Mouse (Mus musculus): ENCODE measurements at regions not wholly inside any gene's neighbourhood (a gene's known extent, or its start where the extent isn't known, plus 50 kb on each side); places are given as distances from the start of the nearest gene placed in this dataset.

GRCm38 (mm10) chr1:15985579-15985978, 107.5 kb downstream of the 4930444P10Rik start:
- Histone ChIP-seq H3K4me1 (ENCODE audit: control insufficient read depth, insufficient read depth, low read length) (no peaks in the 10 kb centered on the region), H3K27ac (no peak overlapping the region), H3K36me3 (ENCODE audit: control insufficient read depth, insufficient read depth, low read length) (no peaks in the 10 kb centered on the region), H3K9ac (ENCODE audit: low read depth, low read length) (no peak overlapping the region), H3K4me3 (no peak overlapping the region), H3K79me2 (replicated peaks; ENCODE audit: control insufficient read depth, insufficient read depth, low read length) (no peaks in the 10 kb centered on the region), H3K27me3 (ENCODE audit: control insufficient read depth, insufficient read depth, low read length) (no peaks in the 10 kb centered on the region)
- no peak for DNase-seq
- 74% methylated on average over 3 of the region's 3 CpGs for WGBS
- no peak for TF ChIP-seq CTCF (IDR thresholded peaks at IDR 0.05)
- no peak for TF ChIP-seq EP300 (IDR thresholded peaks at IDR 0.05; ENCODE audit: insufficient read depth, low read depth, low read length)
- no peak for TF ChIP-seq POLR2A (IDR thresholded peaks at IDR 0.05; ENCODE audit: insufficient read depth, low read depth, low read length)
- intact Hi-C loops (cut with DNase I), result no loop called here

- H3K79me2 ChIP-seq (replicated peaks; ENCODE audit: control insufficient read depth, insufficient read depth, low read length), result no peaks in the 10 kb centered on the region
- H3K4me1 ChIP-seq (ENCODE audit: control insufficient read depth, insufficient read depth, low read length), result no peaks in the 10 kb centered on the region
- no peak overlapping the region for H3K4me3 ChIP-seq
- H3K27ac ChIP-seq, result no peak overlapping the region
- DNase-seq, result no peak
- H3K36me3 ChIP-seq (ENCODE audit: control insufficient read depth, insufficient read depth, low read length), result no peaks in the 10 kb centered on the region
- H3K9ac ChIP-seq (ENCODE audit: low read depth, low read length), result no peak overlapping the region
- intact Hi-C loops (cut with DNase I), result no loop called here
- no peaks in the 10 kb centered on the region for H3K27me3 ChIP-seq (ENCODE audit: control insufficient read depth, insufficient read depth, low read length)
- TF ChIP-seq POLR2A (IDR thresholded peaks at IDR 0.05; ENCODE audit: insufficient read depth, low read depth, low read length) (no peak), EP300 (IDR thresholded peaks at IDR 0.05; ENCODE audit: insufficient read depth, low read depth, low read length) (no peak), CTCF (IDR thresholded peaks at IDR 0.05) (no peak)
Observed at GRCm38 (mm10) chr1:15979333-15979732, 113.8 kb downstream of the 4930444P10Rik start.

GRCm38 (mm10) chr1:15959578-15959977, 133.5 kb downstream of the 4930444P10Rik start:
- WGBS, result 77% methylated on average over 2 of the region's 2 CpGs
- no peak overlapping the region for H3K27ac ChIP-seq
- TF ChIP-seq CTCF (IDR thresholded peaks at IDR 0.05) (no peak), POLR2A (IDR thresholded peaks at IDR 0.05; ENCODE audit: insufficient read depth, low read depth, low read length) (no peak), EP300 (IDR thresholded peaks at IDR 0.05; ENCODE audit: insufficient read depth, low read depth, low read length) (no peak)

GRCm38 (mm10) chr1:15958661-15959060, 134.5 kb downstream of the 4930444P10Rik start:
- 86% methylated on average over 1 of the region's 1 CpGs for WGBS

More at GRCm38 (mm10) chr1:15959578-15959977, 133.5 kb downstream of the 4930444P10Rik start:
- no peak for DNase-seq
- Histone ChIP-seq H3K9ac (ENCODE audit: low read depth, low read length) (no peak overlapping the region), H3K4me1 (ENCODE audit: control insufficient read depth, insufficient read depth, low read length) (no peaks in the 10 kb centered on the region), H3K27me3 (ENCODE audit: control insufficient read depth, insufficient read depth, low read length) (no peaks in the 10 kb centered on the region), H3K79me2 (replicated peaks; ENCODE audit: control insufficient read depth, insufficient read depth, low read length) (no peaks in the 10 kb centered on the region), H3K36me3 (ENCODE audit: control insufficient read depth, insufficient read depth, low read length) (no peaks in the 10 kb centered on the region), H3K4me3 (no peak overlapping the region)
- intact Hi-C loops (cut with DNase I), result no loop called here

GRCm38 (mm10) chr1:15943662-15944061, 149.5 kb downstream of the 4930444P10Rik start:
- TF ChIP-seq POLR2A (IDR thresholded peaks at IDR 0.05; ENCODE audit: insufficient read depth, low read depth, low read length) (no peak), CTCF (IDR thresholded peaks at IDR 0.05) (no peak), EP300 (IDR thresholded peaks at IDR 0.05; ENCODE audit: insufficient read depth, low read depth, low read length) (no peak)
- H3K27me3 ChIP-seq (ENCODE audit: control insufficient read depth, insufficient read depth, low read length), result no peaks in the 10 kb centered on the region
- 64% methylated on average over 4 of the region's 4 CpGs for WGBS
- intact Hi-C loops (cut with DNase I), result no loop called here
- H3K4me3 ChIP-seq, result no peak overlapping the region
- DNase-seq, result no peak
- no peak overlapping the region for H3K9ac ChIP-seq (ENCODE audit: low read depth, low read length)
- no peaks in the 10 kb centered on the region for H3K79me2 ChIP-seq (replicated peaks; ENCODE audit: control insufficient read depth, insufficient read depth, low read length)
- no peaks in the 10 kb centered on the region for H3K36me3 ChIP-seq (ENCODE audit: control insufficient read depth, insufficient read depth, low read length)
- H3K27ac ChIP-seq, result no peak overlapping the region
- no peaks in the 10 kb centered on the region for H3K4me1 ChIP-seq (ENCODE audit: control insufficient read depth, insufficient read depth, low read length)

More at GRCm38 (mm10) chr1:15958661-15959060, 134.5 kb downstream of the 4930444P10Rik start:
- H3K79me2 ChIP-seq (replicated peaks; ENCODE audit: control insufficient read depth, insufficient read depth, low read length), result no peaks in the 10 kb centered on the region
- DNase-seq, result no peak
- no peak overlapping the region for H3K27ac ChIP-seq
- H3K9ac ChIP-seq (ENCODE audit: low read depth, low read length), result no peak overlapping the region
- intact Hi-C loops (cut with DNase I), result no loop called here
- TF ChIP-seq CTCF (IDR thresholded peaks at IDR 0.05), result no peak
- TF ChIP-seq EP300 (IDR thresholded peaks at IDR 0.05; ENCODE audit: insufficient read depth, low read depth, low read length), result no peak
- no peak for TF ChIP-seq POLR2A (IDR thresholded peaks at IDR 0.05; ENCODE audit: insufficient read depth, low read depth, low read length)
- H3K27me3 ChIP-seq (ENCODE audit: control insufficient read depth, insufficient read depth, low read length), result no peaks in the 10 kb centered on the region
- H3K4me3 ChIP-seq, result no peak overlapping the region
- H3K36me3 ChIP-seq (ENCODE audit: control insufficient read depth, insufficient read depth, low read length), result no peaks in the 10 kb centered on the region
- H3K4me1 ChIP-seq (ENCODE audit: control insufficient read depth, insufficient read depth, low read length), result no peaks in the 10 kb centered on the region

GRCm38 (mm10) chr1:15943041-15943440, 150.1 kb downstream of the 4930444P10Rik start:
- H3K27me3 ChIP-seq (ENCODE audit: control insufficient read depth, insufficient read depth, low read length), result no peaks in the 10 kb centered on the region
- no peak overlapping the region for H3K4me3 ChIP-seq
- H3K9ac ChIP-seq (ENCODE audit: low read depth, low read length), result no peak overlapping the region
- H3K27ac ChIP-seq, result no peak overlapping the region
- intact Hi-C loops (cut with DNase I), result no loop called here
- no peak for TF ChIP-seq POLR2A (IDR thresholded peaks at IDR 0.05; ENCODE audit: insufficient read depth, low read depth, low read length)
- TF ChIP-seq EP300 (IDR thresholded peaks at IDR 0.05; ENCODE audit: insufficient read depth, low read depth, low read length), result no peak
- TF ChIP-seq CTCF (IDR thresholded peaks at IDR 0.05), result no peak
- WGBS, result 67% methylated on average over 1 of the region's 1 CpGs
- no peak for DNase-seq
- no peaks in the 10 kb centered on the region for H3K36me3 ChIP-seq (ENCODE audit: control insufficient read depth, insufficient read depth, low read length)
- H3K4me1 ChIP-seq (ENCODE audit: control insufficient read depth, insufficient read depth, low read length), result no peaks in the 10 kb centered on the region
- no peaks in the 10 kb centered on the region for H3K79me2 ChIP-seq (replicated peaks; ENCODE audit: control insufficient read depth, insufficient read depth, low read length)

Data from heart, adult 2 months (tissue).